Mouse (Mus musculus) stomach, postnatal 0 days (tissue): Measurements from ENCODE around the gene Psmd7. TPM values are rescaled to one million over a fixed set of nuclear protein-coding genes. Genes with fewer than 3 reads are reported as not detected.

Source experiments
- ATAC-seq: fragments of 200-750 bp; cut with Nextera tagmentation; 2 replicates; pipeline ENCODE4 v1.8.0; 2017; ENCODE audit not compliant: low FRiP score, low TSS enrichment
- DNase-seq: peaks from one replicate; pipeline ENCODE4 v3.0.0-alpha.2; 2016; ENCODE audit warnings: low spot score
- H3K27ac ChIP-seq: fragments of 300-500 bp; sonication (generic); replicated peaks from 2 replicates; pipeline ENCODE4 v1.5.1; 2014; ENCODE audit warnings: mild to moderate bottlenecking, control low read depth
- H3K27me3 ChIP-seq: fragments of 300-500 bp; sonication (generic); 2 replicates; pipeline ENCODE4 v1.6.1; 2014; ENCODE audit warnings: low read length; ENCODE audit not compliant: control insufficient read depth, insufficient read depth
- H3K36me3 ChIP-seq: fragments of 300-500 bp; sonication (generic); 2 replicates; pipeline ENCODE4 v1.6.1; 2014; ENCODE audit warnings: low read length, mixed read lengths; ENCODE audit not compliant: control insufficient read depth, insufficient read depth
- H3K4me1 ChIP-seq: fragments of 300-500 bp; sonication (generic); replicated peaks from 2 replicates; pipeline ENCODE4 v1.6.1; 2014; ENCODE audit warnings: antibody characterized with exemption; ENCODE audit not compliant: control insufficient read depth, insufficient read depth
- H3K4me2 ChIP-seq: fragments of 300-500 bp; sonication (generic); replicated peaks from 2 replicates; pipeline ENCODE4 v1.6.1; 2014; ENCODE audit warnings: low read depth, mild to moderate bottlenecking, control low read depth, moderate library complexity
- H3K4me3 ChIP-seq: fragments of 300-500 bp; sonication (generic); 2 replicates; pipeline ENCODE4 v1.5.1; 2014; ENCODE audit warnings: low read depth, low read length, control low read depth
- H3K9ac ChIP-seq: fragments of 300-500 bp; sonication (generic); 2 replicates; pipeline ENCODE4 v1.6.1; 2014; ENCODE audit warnings: mild to moderate bottlenecking, low read length, control low read depth, mixed read lengths
- H3K9me3 ChIP-seq: fragments of 300-500 bp; sonication (generic); 2 replicates; pipeline ENCODE4 v1.6.1; 2016; ENCODE audit warnings: low read length; ENCODE audit not compliant: control insufficient read depth
- CTCF ChIP-seq: IDR thresholded peaks from 2 replicates; pipeline ENCODE4 v1.5.1; 2016; ENCODE audit warnings: antibody characterized with exemption, low read depth, mild to moderate bottlenecking, moderate library complexity
- EP300 ChIP-seq: optimal IDR thresholded peaks from 2 replicates; pipeline ENCODE3; 2016; ENCODE audit warnings: antibody characterized with exemption
- WGBS: fragments of 180-500 bp; shearing (Covaris S2); extraction: QIAGEN DNeasy Blood & Tissue Kit; methylation state at CpG from one replicate; pipeline ENCODE4 v1.1.7; 2014; 5-methylcytosine and 5-hydroxymethylcytosine counted together
- microRNA counts: library from miRNA; unstranded; fragments of <30 nt; microRNA quantifications from one replicate; lab custom pipeline; 2015
- microRNA-seq: library from miRNA; unstranded; fragments of <30 nt; microRNA quantifications from one replicate; pipeline ENCODE4, GENCODE M21; 2016
- polyA plus RNA-seq: library from polyadenylated mRNA; unstranded; fragments of >200 nt; fragmentation: Nextera tagmentation; extraction: Ambion mirVana; gene quantifications from 2 replicates; pipeline ENCODE4 v1.2.1, GENCODE M21; 2015

Psmd7 gene
- polyA plus RNA-seq, 1 experiment from 2014 or later: 186 TPM

DNA sequence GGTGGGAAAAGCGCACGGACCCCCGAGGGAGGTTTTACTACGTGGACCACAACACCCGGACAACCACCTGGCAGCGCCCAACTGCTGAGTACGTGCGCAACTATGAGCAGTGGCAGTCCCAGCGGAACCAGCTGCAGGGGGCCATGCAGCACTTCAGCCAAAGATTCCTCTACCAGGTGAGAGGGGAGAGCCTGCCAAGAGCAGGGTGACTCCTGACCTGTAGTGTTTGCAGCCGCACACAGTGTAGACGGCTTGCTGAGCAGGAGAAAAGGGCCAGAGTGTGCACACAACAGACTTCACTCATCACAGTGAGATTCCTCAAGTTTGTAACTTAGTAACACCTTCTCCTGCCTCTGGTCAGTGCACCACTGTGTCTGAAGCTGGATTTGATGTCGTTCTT is 47.6 kb downstream of the Psmd7 start:
- Histone ChIP-seq H3K27ac (no peak overlapping the region), H3K36me3 (0 out of 2 replicates have a peak, but pooled peaks cover 3% of the 10 kb centered on the region), H3K4me1 (no peaks in the 10 kb centered on the region), H3K9ac (no peak overlapping the region), H3K27me3 (no peaks in the 10 kb centered on the region), H3K9me3 (no peaks in the 10 kb centered on the region), H3K4me3 (no peak overlapping the region), H3K4me2 (no peak overlapping the region)
- TF ChIP-seq CTCF (no peak), EP300 (no peak)
- DNase-seq: no peak
- ATAC-seq: no peak
- WGBS: 85% methylated on average over 12 of the region's 12 CpGs

DNA sequence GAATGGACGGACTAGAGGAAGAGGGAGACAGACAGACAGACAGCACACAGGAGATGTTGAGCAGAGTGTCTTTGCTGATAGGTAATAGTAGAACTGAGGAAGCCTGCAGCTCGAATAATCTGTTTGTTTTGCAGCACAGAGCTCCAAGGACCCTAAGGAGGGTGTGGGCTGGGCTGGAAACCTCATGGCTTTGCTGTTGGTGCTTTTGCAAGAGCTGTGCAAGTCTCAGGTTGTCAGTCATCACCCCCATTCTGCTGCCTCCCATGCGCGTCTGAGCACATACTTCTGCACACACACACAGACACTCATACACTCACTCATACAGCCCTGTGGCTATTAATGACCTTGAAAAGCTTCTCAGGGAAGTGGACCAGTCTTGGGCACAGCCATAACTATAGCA is 50.8 kb downstream of the Psmd7 start:
- ATAC-seq: no peak
- TF ChIP-seq CTCF (no peak), EP300 (no peak)
- no peak overlapping the region for H3K9ac ChIP-seq
- 64% methylated on average over 4 of the region's 4 CpGs for WGBS
- no peaks in the 10 kb centered on the region for H3K36me3 ChIP-seq
- DNase-seq: no peak
- no peak overlapping the region for H3K4me3 ChIP-seq
- H3K27ac ChIP-seq: no peak overlapping the region
- no peak overlapping the region for H3K4me2 ChIP-seq
- no peaks in the 10 kb centered on the region for H3K4me1 ChIP-seq
- no peaks in the 10 kb centered on the region for H3K9me3 ChIP-seq
- H3K27me3 ChIP-seq: no peaks in the 10 kb centered on the region

MicroRNA genes within 50 kb of the gene (microRNA counts, 519-probe panel; counts per million panel counts)
- 4,612 counts per million, percentile 45 among the panel's probes with 10 or more counts for microRNA mmu-miR-140 (lab: Ali Mortazavi, UCI)

Small RNA genes lying within 50 kb of the gene (microRNA-seq; reads per million reads assigned to microRNA genes)
- 1,775 reads per million, percentile 78 among the genes with 10 or more reads in this experiment for gene Mir140

Other genes with a start within 250 kb of the Psmd7 start
- gene Nqo1, start 185.3 kb downstream of the Psmd7 start, polyA plus RNA-seq: 777 and 946 TPM in 2 replicates
- gene Nob1, start 163.4 kb downstream of the Psmd7 start, polyA plus RNA-seq: 44.5 and 48.8 TPM in 2 replicates
- 25.2 and 26.4 TPM in 2 replicates for gene Wwp2, start 152.1 kb downstream of the Psmd7 start, polyA plus RNA-seq